Mouse (Mus musculus) heart, postnatal 36 days (tissue): Measurements from ENCODE around the gene Hnrnpf. TPM values are rescaled to one million over a fixed set of nuclear protein-coding genes. Genes with fewer than 3 reads are reported as not detected.

Experiments
- DNase-seq, 2 experiments: peaks; one replicate each; pipeline ENCODE4 v3.0.0; 2021 to 2022
- intact Hi-C: fragments of 180-260 bp; cut with DNase I; formaldehyde crosslinking; loops from one replicate; pipeline ENCODE4 v1.15.1; 2025
- total RNA-seq, 2 experiments: library from RNA; stranded (reverse); gene quantifications; 2 replicates each; pipeline ENCODE4 v1.2.3; 2021

The Hnrnpf gene
- total RNA-seq, 2 experiments from 2014 or later: 190 to 198 TPM

GRCm38 (mm10) chr6:117917576-117917975 is 17.5 kb downstream of the Hnrnpf start:
- DNase-seq: peak in 1 of 2 experiments; percentile 65
- intact Hi-C loops: loop anchor here (1.0 to 10.0 kb wide), 3 partner anchors 9 to 497 kb away; partner anchors contain the start of gene Bms1

- intact Hi-C loops: loop anchor here (10.0 kb wide), 1 partner anchor 497 kb away; the partner anchor contains the start of gene Bms1
- DNase-seq: no peak
Measured at GRCm38 (mm10) chr6:117918043-117918442, 17.9 kb downstream of the Hnrnpf start.

GRCm38 (mm10) chr6:117920659-117921640 is 20.8 kb downstream of the Hnrnpf start:
- DNase-seq: peak; percentile 23 to 44
- intact Hi-C loops: loop anchor here (2.0 to 5.0 kb wide), 2 partner anchors 64 to 80 kb away; partner anchors contain the start of gene Zfp637

- intact Hi-C loops: loop anchor here (5.0 kb wide), 1 partner anchor 65 kb away; no protein-coding TSS in a partner anchor
- DNase-seq: no peak
Measured at GRCm38 (mm10) chr6:117922041-117922440, 21.9 kb downstream of the Hnrnpf start.

GRCm38 (mm10) chr6:117926871-117927491 is 26.9 kb downstream of the Hnrnpf start:
- intact Hi-C loops: no loop called here
- no peak for DNase-seq

- intact Hi-C loops: no loop called here
- no peak for DNase-seq
Measured at GRCm38 (mm10) chr6:117927955-117928354, 27.8 kb downstream of the Hnrnpf start.

GRCm38 (mm10) chr6:117928746-117929145 is 28.6 kb downstream of the Hnrnpf start:
- intact Hi-C loops: no loop called here
- DNase-seq: no peak

GRCm38 (mm10) chr6:117929945-117930655 is 30.0 kb downstream of the Hnrnpf start:
- no peak for DNase-seq
- intact Hi-C loops: no loop called here

- intact Hi-C loops: no loop called here
- DNase-seq: no peak
Measured at GRCm38 (mm10) chr6:117932325-117933051, 32.4 kb downstream of the Hnrnpf start.

GRCm38 (mm10) chr6:117934301-117934700 is 34.2 kb downstream of the Hnrnpf start:
- intact Hi-C loops: no loop called here
- no peak for DNase-seq

- intact Hi-C loops: no loop called here
- DNase-seq: no peak
Measured at GRCm38 (mm10) chr6:117935681-117936612, 35.8 kb downstream of the Hnrnpf start.

GRCm38 (mm10) chr6:117937222-117937932 is 37.3 kb downstream of the Hnrnpf start, which contains the start of gene Fxyd4:
Fxyd4 (minus strand) TSS chr6:117937692.
- intact Hi-C loops: no loop called here
- no peak for DNase-seq

- intact Hi-C loops: no loop called here
- DNase-seq: no peak
Measured at GRCm38 (mm10) chr6:117938951-117939350, 38.8 kb downstream of the Hnrnpf start.

GRCm38 (mm10) chr6:117942769-117943168 is 42.6 kb downstream of the Hnrnpf start:
- no peak for DNase-seq
- intact Hi-C loops: no loop called here

GRCm38 (mm10) chr6:117943899-117944298 is 43.8 kb downstream of the Hnrnpf start:
- intact Hi-C loops: no loop called here
- DNase-seq: no peak

- intact Hi-C loops: no loop called here
Measured at GRCm38 (mm10) chr6:117952330-117952729, 52.2 kb downstream of the Hnrnpf start.

GRCm38 (mm10) chr6:117956161-117956560 is 56.0 kb downstream of the Hnrnpf start:
- no peak for DNase-seq

More at GRCm38 (mm10) chr6:117952330-117952729, 52.2 kb downstream of the Hnrnpf start:
- no peak for DNase-seq

GRCm38 (mm10) chr6:117956851-117957501 is 56.9 kb downstream of the Hnrnpf start:
- intact Hi-C loops: no loop called here
- no peak for DNase-seq

More at GRCm38 (mm10) chr6:117956161-117956560, 56.0 kb downstream of the Hnrnpf start:
- intact Hi-C loops: no loop called here
